Mouse (Mus musculus): ENCODE data around the gene Pcca. TPM values are rescaled to one million over a fixed set of nuclear protein-coding genes. Genes with fewer than 3 reads are reported as not detected.

Pcca gene
- polyA plus RNA-seq, 1 experiment from 2014 or later, result 35.8 TPM

- WGBS, result 88% methylated on average over 4 of the region's 4 CpGs
- no peaks in the 10 kb centered on the region for H3K4me1 ChIP-seq
- H3K27me3 ChIP-seq (ENCODE audit: low read depth, poor library complexity, severe bottlenecking), result no peaks in the 10 kb centered on the region
- H3K4me3 ChIP-seq, result no peak overlapping the region
- H3K36me3 ChIP-seq, result no peaks in the 10 kb centered on the region
- DNase-seq (ENCODE audit: low spot score), result no peak
- no peaks in the 10 kb centered on the region for H3K9me3 ChIP-seq (replicated peaks)
- no peak overlapping the region for H3K27ac ChIP-seq
Observed at GRCm38 (mm10) chr14:122784701-122785100, 250.6 kb downstream of the Pcca start.

DNA sequence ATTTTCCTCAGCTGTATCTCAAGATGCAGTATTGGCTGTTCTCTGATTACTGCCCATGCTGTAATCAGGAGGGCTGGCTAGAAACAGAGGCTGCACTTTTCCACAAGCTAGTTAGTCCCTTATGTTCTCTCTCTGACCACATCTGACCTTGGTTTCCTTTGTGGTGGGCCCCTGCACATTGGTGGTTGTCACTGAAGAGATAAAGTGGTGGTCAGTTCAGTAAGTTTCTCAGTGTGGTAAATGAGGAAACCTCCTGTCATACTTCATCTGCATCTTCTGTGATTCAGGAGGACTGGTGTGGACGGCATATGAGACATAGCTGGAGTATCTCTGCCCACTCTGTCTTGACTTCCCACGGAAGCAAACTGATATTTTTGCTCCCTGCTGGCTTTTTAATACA lies 254.1 kb downstream of the Pcca start:
- no peaks in the 10 kb centered on the region for H3K36me3 ChIP-seq
- H3K4me3 ChIP-seq, result no peak overlapping the region
- WGBS, result 86% methylated on average over 2 of the region's 2 CpGs
- H3K27ac ChIP-seq, result no peak overlapping the region
- no peaks in the 10 kb centered on the region for H3K9me3 ChIP-seq (replicated peaks)
- no peaks in the 10 kb centered on the region for H3K27me3 ChIP-seq (ENCODE audit: low read depth, poor library complexity, severe bottlenecking)
- H3K4me1 ChIP-seq, result no peaks in the 10 kb centered on the region
- DNase-seq (ENCODE audit: low spot score), result no peak

DNA sequence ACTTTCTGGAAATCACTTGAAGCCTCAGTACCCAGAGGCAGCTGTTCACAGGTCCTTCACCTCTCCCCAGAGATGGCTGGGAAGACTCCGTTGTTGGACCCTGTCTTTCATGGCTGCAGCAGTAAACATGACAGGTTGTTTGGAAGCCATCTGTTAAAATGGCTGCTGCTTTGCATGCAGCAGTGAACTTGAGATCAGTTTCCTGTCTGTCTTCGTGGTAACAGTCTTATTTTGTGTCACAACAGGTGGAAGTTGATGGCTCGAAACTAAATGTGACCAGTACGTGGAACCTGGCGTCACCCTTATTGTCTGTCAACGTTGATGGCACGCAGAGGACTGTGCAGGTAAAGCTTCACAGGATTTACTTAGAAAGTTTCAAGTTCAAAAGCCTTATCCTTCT lies 256.0 kb downstream of the Pcca start:
- 90% methylated on average over 7 of the region's 7 CpGs for WGBS
- no peak overlapping the region for H3K27ac ChIP-seq
- no peaks in the 10 kb centered on the region for H3K4me1 ChIP-seq
- no peaks in the 10 kb centered on the region for H3K27me3 ChIP-seq (ENCODE audit: low read depth, poor library complexity, severe bottlenecking)
- H3K4me3 ChIP-seq, result no peak overlapping the region
- no peaks in the 10 kb centered on the region for H3K9me3 ChIP-seq (replicated peaks)
- H3K36me3 ChIP-seq, result no peaks in the 10 kb centered on the region
- DNase-seq (ENCODE audit: low spot score), result no peak

GRCm38 (mm10) chr14:122793368-122793767 lies 259.2 kb downstream of the Pcca start:
- no peaks in the 10 kb centered on the region for H3K4me1 ChIP-seq
- H3K27ac ChIP-seq, result no peak overlapping the region
- DNase-seq (ENCODE audit: low spot score), result no peak
- no peaks in the 10 kb centered on the region for H3K9me3 ChIP-seq (replicated peaks)
- H3K27me3 ChIP-seq (ENCODE audit: low read depth, poor library complexity, severe bottlenecking), result no peaks in the 10 kb centered on the region
- no peak overlapping the region for H3K4me3 ChIP-seq
- H3K36me3 ChIP-seq, result no peaks in the 10 kb centered on the region
- WGBS, result 90% methylated on average over 4 of the region's 4 CpGs

DNA sequence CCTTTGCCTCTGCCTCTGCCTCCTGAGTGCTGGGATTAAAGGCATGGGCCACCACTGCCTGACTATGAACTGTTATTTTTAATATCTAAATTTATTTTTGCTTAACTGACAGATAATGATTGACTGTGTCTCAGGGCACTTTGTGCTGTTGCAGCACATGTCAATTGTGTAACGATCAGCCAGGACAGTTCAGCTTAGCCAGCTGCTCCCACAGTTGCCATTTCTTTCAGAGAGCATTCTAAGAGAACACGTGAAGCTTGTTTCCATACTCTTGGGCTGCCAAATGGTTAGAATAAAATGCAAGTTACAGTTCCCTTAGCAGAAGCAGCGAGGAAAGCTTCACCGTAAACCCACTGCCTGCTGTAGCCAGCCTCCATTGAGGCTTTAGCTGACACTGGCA lies 266.2 kb downstream of the Pcca start:
- H3K4me1 ChIP-seq, result no peaks in the 10 kb centered on the region
- 89% methylated on average over 4 of the region's 4 CpGs for WGBS
- H3K27me3 ChIP-seq (ENCODE audit: low read depth, poor library complexity, severe bottlenecking), result no peaks in the 10 kb centered on the region

GRCm38 (mm10) chr14:122821002-122821401 lies 286.9 kb downstream of the Pcca start:
- no peaks in the 10 kb centered on the region for H3K9me3 ChIP-seq (replicated peaks)
- WGBS, result 87% methylated on average over 3 of the region's 3 CpGs
- peaks cover 6% of the 10 kb centered on the region for H3K4me1 ChIP-seq

More for the DNA sequence above, 266.2 kb downstream of the Pcca start:
- Histone ChIP-seq H3K4me3 (no peak overlapping the region), H3K36me3 (no peaks in the 10 kb centered on the region), H3K27ac (no peak overlapping the region), H3K9me3 (replicated peaks) (no peaks in the 10 kb centered on the region)
- no peak for DNase-seq (ENCODE audit: low spot score)

DNA sequence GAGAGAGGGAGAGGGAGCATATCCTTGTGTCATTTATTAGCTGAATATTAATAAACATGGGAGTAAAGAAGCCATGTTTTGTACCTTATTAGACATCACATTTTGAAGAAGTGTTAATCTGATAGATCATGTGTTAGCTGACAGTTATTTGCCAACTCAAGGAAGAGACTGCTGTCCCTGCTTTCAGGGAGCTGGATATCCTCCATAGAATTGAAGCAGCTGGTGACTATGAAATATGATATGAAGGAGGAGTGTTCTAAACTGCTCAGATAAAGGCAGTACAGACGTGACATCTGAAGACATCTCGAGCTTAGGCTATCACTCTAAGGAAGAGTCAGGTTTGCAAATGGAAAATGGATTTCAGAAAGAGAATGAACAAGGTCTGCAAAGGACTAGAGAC lies 289.7 kb downstream of the Pcca start:
- H3K27me3 ChIP-seq (ENCODE audit: low read depth, poor library complexity, severe bottlenecking), result no peaks in the 10 kb centered on the region
- H3K27ac ChIP-seq, result no peak overlapping the region
- H3K4me1 ChIP-seq, result peaks cover 6% of the 10 kb centered on the region
- no peaks in the 10 kb centered on the region for H3K9me3 ChIP-seq (replicated peaks)
- H3K36me3 ChIP-seq, result no peaks in the 10 kb centered on the region
- H3K4me3 ChIP-seq, result no peak overlapping the region
- WGBS, result 80% methylated on average over 2 of the region's 2 CpGs
- DNase-seq (ENCODE audit: low spot score), result no peak

More at GRCm38 (mm10) chr14:122821002-122821401, 286.9 kb downstream of the Pcca start:
- no peak for DNase-seq (ENCODE audit: low spot score)
- Histone ChIP-seq H3K27ac (no peak overlapping the region), H3K27me3 (ENCODE audit: low read depth, poor library complexity, severe bottlenecking) (no peaks in the 10 kb centered on the region), H3K36me3 (no peaks in the 10 kb centered on the region), H3K4me3 (no peak overlapping the region)

- Histone ChIP-seq H3K4me1 (no peaks in the 10 kb centered on the region), H3K4me3 (no peak overlapping the region), H3K27me3 (ENCODE audit: low read depth, poor library complexity, severe bottlenecking) (no peaks in the 10 kb centered on the region), H3K36me3 (no peaks in the 10 kb centered on the region), H3K27ac (no peak overlapping the region), H3K9me3 (replicated peaks) (no peaks in the 10 kb centered on the region)
- 97% methylated on average over 2 of the region's 2 CpGs for WGBS
- DNase-seq (ENCODE audit: low spot score), result no peak
Observed at GRCm38 (mm10) chr14:122825464-122825863, 291.3 kb downstream of the Pcca start.

DNA sequence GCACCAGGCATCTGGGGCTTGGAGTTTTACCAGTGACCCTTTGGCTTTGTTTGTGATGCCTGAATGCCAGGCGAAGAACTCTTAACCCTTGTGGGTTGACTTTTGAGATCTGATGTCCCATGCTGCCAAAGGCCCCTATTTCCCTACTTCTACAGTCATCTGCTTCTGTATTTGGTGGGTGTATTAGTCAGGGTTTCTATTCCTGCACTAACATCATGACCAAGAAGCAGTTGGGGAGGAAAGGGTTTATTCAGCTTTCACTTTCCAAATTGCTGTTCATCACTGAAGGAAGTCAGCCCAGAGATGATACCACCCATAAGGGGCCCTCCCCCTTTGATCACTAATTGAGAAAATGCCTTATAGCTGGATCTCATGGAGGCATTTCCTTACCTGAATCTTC lies 296.3 kb downstream of the Pcca start:
- Histone ChIP-seq H3K9me3 (replicated peaks) (no peaks in the 10 kb centered on the region), H3K36me3 (no peaks in the 10 kb centered on the region), H3K27ac (no peak overlapping the region), H3K27me3 (ENCODE audit: low read depth, poor library complexity, severe bottlenecking) (no peaks in the 10 kb centered on the region), H3K4me3 (no peak overlapping the region), H3K4me1 (peaks cover 5% of the 10 kb centered on the region)
- DNase-seq (ENCODE audit: low spot score), result no peak
- 90% methylated on average over 1 of the region's 1 CpGs for WGBS

DNA sequence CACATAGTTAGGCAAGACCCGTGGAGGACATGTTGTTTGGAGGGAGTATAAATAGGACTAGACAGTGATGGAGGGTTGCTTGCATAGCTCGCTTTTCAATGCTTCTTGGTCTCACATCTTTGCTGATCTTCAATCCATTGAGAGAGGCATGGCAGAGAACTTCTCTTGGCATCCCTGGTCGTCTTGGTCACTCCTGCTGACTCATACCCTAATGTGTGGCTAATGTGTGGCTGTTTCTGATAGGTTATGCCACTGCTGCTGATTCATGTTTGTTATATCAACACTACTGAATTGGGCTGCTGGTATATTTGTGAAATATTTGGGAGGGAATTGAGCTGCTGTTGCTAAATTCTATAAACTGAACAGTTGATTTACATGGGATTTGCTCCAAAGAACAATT lies 299.5 kb downstream of the Pcca start:
- no peaks in the 10 kb centered on the region for H3K9me3 ChIP-seq (replicated peaks)
- H3K27ac ChIP-seq, result no peak overlapping the region
- 90% methylated on average over 3 of the region's 3 CpGs for WGBS
- DNase-seq (ENCODE audit: low spot score), result no peak
- no peak overlapping the region for H3K4me3 ChIP-seq
- no peaks in the 10 kb centered on the region for H3K27me3 ChIP-seq (ENCODE audit: low read depth, poor library complexity, severe bottlenecking)
- no peaks in the 10 kb centered on the region for H3K36me3 ChIP-seq
- H3K4me1 ChIP-seq, result peaks cover 17% of the 10 kb centered on the region

DNA sequence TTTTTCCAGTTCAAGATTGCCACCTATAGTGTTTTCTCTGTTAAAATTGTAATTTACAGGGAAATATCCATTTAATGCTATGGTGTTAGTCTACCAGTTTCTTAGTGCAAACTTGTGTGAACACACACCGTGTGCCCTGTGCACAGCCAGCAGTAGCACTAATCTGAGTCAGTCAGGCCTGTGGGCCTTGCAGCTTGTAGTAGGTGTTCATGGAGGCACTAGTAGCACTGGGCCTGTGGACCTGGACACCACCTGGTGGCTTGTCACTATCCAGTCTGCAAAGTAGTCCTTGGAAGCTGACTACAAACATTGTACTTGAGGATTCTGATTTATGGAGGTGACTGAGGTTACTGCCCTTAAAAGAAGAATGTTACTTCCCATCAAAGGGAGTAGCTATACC lies 300.6 kb downstream of the Pcca start:
- no peak for DNase-seq (ENCODE audit: low spot score)
- WGBS, result 74% methylated on average over 1 of the region's 1 CpGs
- Histone ChIP-seq H3K36me3 (no peaks in the 10 kb centered on the region), H3K27ac (no peak overlapping the region), H3K27me3 (ENCODE audit: low read depth, poor library complexity, severe bottlenecking) (no peaks in the 10 kb centered on the region), H3K4me1 (peaks cover 17% of the 10 kb centered on the region), H3K4me3 (no peak overlapping the region), H3K9me3 (replicated peaks) (no peaks in the 10 kb centered on the region)

- Histone ChIP-seq H3K4me3 (no peak overlapping the region), H3K27ac (no peak overlapping the region; the same call in 1 of the 2 replicates), H3K27me3 (ENCODE audit: low read depth, poor library complexity, severe bottlenecking) (no peaks in the 10 kb centered on the region), H3K4me1 (peaks cover 17% of the 10 kb centered on the region), H3K36me3 (no peaks in the 10 kb centered on the region), H3K9me3 (replicated peaks) (no peaks in the 10 kb centered on the region)
- WGBS, result 34% methylated on average over 7 of the region's 7 CpGs
- no peak for DNase-seq (ENCODE audit: low spot score)
Observed at GRCm38 (mm10) chr14:122835487-122836190, 301.5 kb downstream of the Pcca start.

GRCm38 (mm10) chr14:122836221-122836620 lies 302.1 kb downstream of the Pcca start:
- no peaks in the 10 kb centered on the region for H3K36me3 ChIP-seq
- no peaks in the 10 kb centered on the region for H3K27me3 ChIP-seq (ENCODE audit: low read depth, poor library complexity, severe bottlenecking)
- H3K27ac ChIP-seq, result no peak overlapping the region
- no peak overlapping the region for H3K4me3 ChIP-seq
- no peak for DNase-seq (ENCODE audit: low spot score)
- no peaks in the 10 kb centered on the region for H3K9me3 ChIP-seq (replicated peaks)
- WGBS, result 12% methylated on average over 4 of the region's 4 CpGs
- peaks cover 17% of the 10 kb centered on the region for H3K4me1 ChIP-seq

- WGBS, result 63% methylated on average over 2 of the region's 2 CpGs
- Histone ChIP-seq H3K4me3 (no peak overlapping the region), H3K27me3 (ENCODE audit: low read depth, poor library complexity, severe bottlenecking) (no peaks in the 10 kb centered on the region), H3K9me3 (replicated peaks) (no peaks in the 10 kb centered on the region), H3K36me3 (no peaks in the 10 kb centered on the region), H3K4me1 (peaks cover 17% of the 10 kb centered on the region), H3K27ac (no peak overlapping the region)
- DNase-seq (ENCODE audit: low spot score), result no peak
Observed at GRCm38 (mm10) chr14:122837018-122837417, 302.9 kb downstream of the Pcca start.

All from limb, embryonic 10.5 days (tissue).